Mouse (Mus musculus) 416B (cell line): Measurements from ENCODE around the gene Cebpa.

Experiments
- DNase-seq: peaks from one replicate; pipeline ENCODE4 v3.0.0; 2011; ENCODE audit warnings: low read depth

Gene Cebpa

GRCm38 (mm10) chr7:35120146-35120691 is 1.1 kb downstream of the Cebpa start:
- no peak for DNase-seq

- no peak for DNase-seq
These were observed 2.1 kb downstream of the Cebpa start for GRCm38 (mm10) chr7:35121150-35121549.

- peak; percentile 55 for DNase-seq
These were observed 3.6 kb downstream of the Cebpa start for GRCm38 (mm10) chr7:35122401-35123320.

- DNase-seq: peak; percentile 41
These were observed 4.4 kb downstream of the Cebpa start for GRCm38 (mm10) chr7:35123431-35123953.

- DNase-seq: no peak
These were observed 5.1 kb downstream of the Cebpa start for GRCm38 (mm10) chr7:35124216-35124615.

GRCm38 (mm10) chr7:35124745-35125144 is 5.7 kb downstream of the Cebpa start:
- peak; percentile 78 for DNase-seq

- no peak for DNase-seq
These were observed 6.9 kb downstream of the Cebpa start for GRCm38 (mm10) chr7:35125971-35126370.

GRCm38 (mm10) chr7:35127001-35127400 is 7.9 kb downstream of the Cebpa start:
- peak; percentile 84 for DNase-seq

GRCm38 (mm10) chr7:35127721-35128120 is 8.6 kb downstream of the Cebpa start:
- DNase-seq: peak; percentile 64

- no peak for DNase-seq
These were observed 9.8 kb downstream of the Cebpa start for GRCm38 (mm10) chr7:35128677-35129567.

GRCm38 (mm10) chr7:35130059-35130738 is 11.1 kb downstream of the Cebpa start:
- DNase-seq: no peak

GRCm38 (mm10) chr7:35130888-35131287 is 11.8 kb downstream of the Cebpa start:
- no peak for DNase-seq

GRCm38 (mm10) chr7:35131601-35132000 is 12.5 kb downstream of the Cebpa start:
- no peak for DNase-seq

- no peak for DNase-seq
These were observed 15.5 kb downstream of the Cebpa start for GRCm38 (mm10) chr7:35134621-35135020.

GRCm38 (mm10) chr7:35137524-35137923 is 18.4 kb downstream of the Cebpa start:
- no peak for DNase-seq

GRCm38 (mm10) chr7:35138481-35138880 is 19.4 kb downstream of the Cebpa start:
- DNase-seq: no peak

GRCm38 (mm10) chr7:35139880-35140279 is 20.8 kb downstream of the Cebpa start:
- peak; percentile 40 for DNase-seq

GRCm38 (mm10) chr7:35141519-35141918 is 22.4 kb downstream of the Cebpa start:
- no peak for DNase-seq

GRCm38 (mm10) chr7:35142522-35142921 is 23.4 kb downstream of the Cebpa start:
- no peak for DNase-seq

GRCm38 (mm10) chr7:35143864-35144618 is 24.9 kb downstream of the Cebpa start:
- DNase-seq: no peak

GRCm38 (mm10) chr7:35145068-35145467 is 26.0 kb downstream of the Cebpa start:
- DNase-seq: peak; percentile 60
